In genomic region chr6:17337724-17338123, GRCm38 (mm10) we compare ENCODE assay signal across 27 mouse cellular contexts. TPM values are rescaled to one million over a fixed set of nuclear protein-coding genes. Genes with fewer than 3 reads are reported as not detected.
"Had no signal": no experiment of that assay in that cellular context is flagged by ENCODE, and none has a peak within 500 bp of the region (broad histone marks: within the 10 kb centered on the region; RNA-seq: fewer than 3 reads in every experiment).

No protein-coding gene starts in this region.

- H3K9me3 ChIP-seq: heart, embryonic 10.5 days; heart, embryonic 12.5 days; hindbrain, embryonic 10.5 days; hindbrain, embryonic 12.5 days; intestine, embryonic 15.5 days; limb, embryonic 10.5 days; limb, embryonic 12.5 days; liver, embryonic 13.5 days had no signal

- H3K4me2 ChIP-seq: heart, embryonic 12.5 days; hindbrain, embryonic 12.5 days; hindbrain, embryonic 14.5 days; intestine, embryonic 15.5 days; limb, embryonic 12.5 days; liver, embryonic 11.5 days; liver, embryonic 13.5 days had no signal

- DNase-seq: gastrocnemius, adult 2 months; gastrocnemius, postnatal 10 days; gastrocnemius, postnatal 25 days; heart, adult 2 months; heart, postnatal 10 days; heart, postnatal 4 days; kidney, adult 18-20 months; kidney, adult 8-10 months; kidney, postnatal 10 days; kidney, postnatal 25 days; kidney, postnatal 4 days; liver; liver, embryonic 13.5 days had no signal

- H3K27me3 ChIP-seq: heart, embryonic 12.5 days; hindbrain, embryonic 12.5 days; intestine, embryonic 15.5 days; limb, embryonic 12.5 days; liver, embryonic 13.5 days had no signal

- ATAC-seq: hindbrain, embryonic 16.5 days; inflammation-experienced regulatory T-cells, adult 6 months; intestine, embryonic 15.5 days; intestine, postnatal 0 days had no signal

- H3K27ac ChIP-seq: gastrocnemius, adult 2 months; heart, adult 2 months; heart, embryonic 10.5 days; hindbrain, embryonic 10.5 days; hindbrain, embryonic 12.5 days; hindbrain, embryonic 14.5 days; intestine, embryonic 15.5 days; layer of hippocampus, adult 2 months; limb, embryonic 10.5 days; limb, embryonic 12.5 days; liver, embryonic 13.5 days had no signal

- H3K4me1 ChIP-seq: heart, embryonic 10.5 days; heart, embryonic 12.5 days; hindbrain, embryonic 12.5 days; intestine, embryonic 15.5 days; limb, embryonic 12.5 days; liver, embryonic 13.5 days had no signal

- H3K36me3 ChIP-seq: heart, embryonic 10.5 days; heart, embryonic 12.5 days; hindbrain, embryonic 10.5 days; hindbrain, embryonic 12.5 days; intestine, embryonic 15.5 days; limb, embryonic 10.5 days; limb, embryonic 12.5 days; liver, embryonic 13.5 days had no signal

- H3K9ac ChIP-seq: heart, embryonic 12.5 days; hindbrain, embryonic 12.5 days; hindbrain, embryonic 14.5 days; intestine, embryonic 15.5 days; limb, embryonic 12.5 days; liver, embryonic 13.5 days had no signal

- H3K4me3 ChIP-seq: gastrocnemius, adult 2 months; heart, adult 2 months; heart, embryonic 10.5 days; heart, embryonic 12.5 days; hindbrain, embryonic 10.5 days; hindbrain, embryonic 12.5 days; intestine, embryonic 15.5 days; layer of hippocampus, adult 2 months; limb, embryonic 10.5 days; limb, embryonic 12.5 days; liver, embryonic 13.5 days had no signal

RNA-seq across cellular contexts. Expression of gene Cav1, which starts 31.6 kb away (rescaled TPM):
- total RNA-seq: granulocyte monocyte progenitor cell, adult 5-6 weeks had no signal
- polyA plus RNA-seq: inflammation-experienced regulatory T-cells, adult 6 months had no signal
